27 mouse cellular contexts compared by ENCODE assay signal in the genomic region with DNA sequence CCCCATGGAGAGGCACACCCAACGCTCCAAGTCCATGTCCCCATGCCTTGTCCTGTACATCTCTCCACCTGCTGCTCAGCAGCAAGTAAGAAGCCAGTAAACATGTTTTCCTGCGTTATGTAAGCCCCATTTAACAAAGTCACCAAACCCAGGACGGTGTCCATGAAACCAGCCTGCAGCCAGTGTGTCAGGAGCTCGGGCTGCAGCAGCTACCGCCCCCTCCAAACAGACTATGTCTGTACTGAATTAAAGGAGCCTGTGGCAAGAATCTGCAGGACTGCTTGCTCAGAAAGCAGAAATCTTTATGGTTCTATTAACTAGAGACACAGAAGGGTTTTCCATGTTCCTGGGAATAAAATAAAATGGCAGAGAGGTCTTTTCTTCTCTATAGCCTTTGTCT. TPM values are rescaled to one million over a fixed set of nuclear protein-coding genes. Genes with fewer than 3 reads are reported as not detected.
"Had no signal": no experiment of that assay in that cellular context is flagged by ENCODE, and none has a peak within 500 bp of the region (broad histone marks: within the 10 kb centered on the region; RNA-seq: fewer than 3 reads in every experiment).

No protein-coding gene starts in this region.

- H3K4me3 ChIP-seq: gastrocnemius, adult 2 months; heart, embryonic 10.5 days; heart, embryonic 12.5 days; hindbrain, embryonic 10.5 days; hindbrain, embryonic 12.5 days; intestine, embryonic 15.5 days; kidney, embryonic 15.5 days; limb, embryonic 10.5 days; limb, embryonic 12.5 days; liver, embryonic 13.5 days; liver, embryonic 15.5 days had no signal

- ATAC-seq: hindbrain, embryonic 16.5 days; inflammation-experienced regulatory T-cells, adult 6 months; intestine, embryonic 15.5 days; intestine, postnatal 0 days had no signal

- H3K27ac ChIP-seq: gastrocnemius, adult 2 months; heart, embryonic 10.5 days; hindbrain, embryonic 10.5 days; hindbrain, embryonic 12.5 days; hindbrain, embryonic 14.5 days; intestine, embryonic 15.5 days; kidney, embryonic 15.5 days; kidney, postnatal 0 days; limb, embryonic 10.5 days; limb, embryonic 12.5 days; liver, embryonic 13.5 days; liver, embryonic 15.5 days had no signal

- DNase-seq: gastrocnemius, adult 2 months; gastrocnemius, postnatal 10 days; gastrocnemius, postnatal 25 days; heart, adult 18-20 months; heart, postnatal 10 days; heart, postnatal 4 days; kidney, adult 18-20 months; kidney, adult 8-10 months; kidney, postnatal 25 days; kidney, postnatal 4 days; layer of hippocampus, adult 9-11 months; liver; liver, embryonic 13.5 days had no signal

RNA-seq across cellular contexts. Expression of gene Hrh2, which starts 53.3 kb away (rescaled TPM):
- total RNA-seq: gastrocnemius, postnatal 25 days had no signal
